Mouse (Mus musculus) lung, embryonic 15.5 days (tissue): ENCODE measurements around the gene 1700123L14Rik. TPM values are rescaled to one million over a fixed set of nuclear protein-coding genes. Genes with fewer than 3 reads are reported as not detected.

Experiments
- polyA plus RNA-seq: library from polyadenylated mRNA; unstranded; fragments of >200 nt; fragmentation: Nextera tagmentation; extraction: Ambion mirVana; gene quantifications from 2 replicates; pipeline ENCODE4 v1.2.1, GENCODE M21; 2015

Gene 1700123L14Rik
- polyA plus RNA-seq, 1 experiment from 2014 or later = not detected

Other genes starting within 250 kb of the 1700123L14Rik start
- gene Fam19a1, start 53.1 kb downstream of the 1700123L14Rik start, polyA plus RNA-seq = 1.3 and 1.6 TPM in 2 replicates